Mouse (Mus musculus): ENCODE data around the gene Apol10b. TPM values are rescaled to one million over a fixed set of nuclear protein-coding genes. Genes with fewer than 3 reads are reported as not detected.

Gene Apol10b
- 4.4 TPM for polyA plus RNA-seq (2014; fragmentation: Illumina TruSeq; extraction: RNeasy Lipid Tissue Mini Kit (QIAGEN cat#74804))

DNA sequence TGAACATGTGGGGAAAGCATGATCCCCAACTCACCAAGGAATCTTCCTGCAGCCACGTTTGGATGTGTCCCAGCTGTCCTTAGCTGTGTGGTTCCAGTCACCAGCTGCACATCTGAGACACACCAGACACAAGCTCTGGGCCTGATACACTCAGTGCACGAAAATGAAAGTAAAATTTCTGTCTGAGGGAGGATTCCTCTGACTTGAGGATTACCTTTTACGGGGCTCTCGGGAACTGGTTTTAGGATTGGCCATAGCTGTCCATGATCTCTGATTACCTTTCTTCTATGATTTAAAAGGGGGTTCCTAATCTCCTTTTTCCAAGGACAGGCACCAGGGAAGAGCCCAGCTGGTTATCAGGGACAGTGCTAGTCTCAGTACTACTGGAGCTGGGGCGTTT lies at the start of gene Apol10b:
Gene Apol10b (minus strand): TSS at position 165 of the 400 bp plus-strand sequence.

DNA sequence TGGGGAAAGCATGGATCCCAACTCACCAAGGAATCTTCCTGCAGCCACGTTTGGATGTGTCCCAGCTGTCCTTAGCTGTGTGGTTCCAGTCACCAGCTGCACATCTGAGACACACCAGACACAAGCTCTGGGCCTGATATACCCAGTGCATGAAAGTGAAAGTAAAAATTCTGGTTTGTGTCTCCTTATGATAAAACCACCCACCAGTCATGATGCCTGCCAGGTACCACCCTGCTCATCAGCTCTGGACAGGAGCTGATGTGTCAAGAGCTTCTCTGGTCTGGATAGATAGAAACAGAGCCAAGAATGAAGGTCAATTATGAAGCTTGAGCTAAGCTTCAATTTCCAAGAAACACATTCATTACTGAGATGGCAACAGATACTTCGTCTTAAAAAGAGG lies 47.3 kb upstream of the Apol10b start, which contains the start of gene Apol11b:
Gene Apol11b (minus strand): TSS at position 111 of the 400 bp plus-strand sequence.

DNA sequence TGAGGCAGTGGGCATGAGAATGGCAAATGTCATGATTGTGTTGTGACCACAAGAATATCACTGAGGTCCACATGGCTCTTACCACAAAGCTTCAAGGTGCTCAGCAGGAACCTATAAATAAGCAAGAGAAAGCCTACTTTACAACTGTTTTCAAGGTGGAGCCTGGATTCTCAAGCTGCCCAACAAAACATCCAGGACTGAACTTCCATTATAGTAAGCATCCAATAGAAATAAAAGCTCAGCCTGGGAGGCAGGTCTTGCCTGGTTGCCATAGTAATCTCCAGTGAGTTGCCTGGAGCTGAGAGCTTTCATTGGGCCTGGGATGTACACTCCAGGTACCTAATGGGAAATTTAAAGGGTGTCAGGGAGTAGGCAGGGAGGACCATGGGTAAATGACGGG lies 3.0 kb upstream of the Apol10b start, which contains the start of gene Gm36245:
Gene Gm36245 (plus strand): TSS at position 301 of the 400 bp plus-strand sequence.

DNA sequence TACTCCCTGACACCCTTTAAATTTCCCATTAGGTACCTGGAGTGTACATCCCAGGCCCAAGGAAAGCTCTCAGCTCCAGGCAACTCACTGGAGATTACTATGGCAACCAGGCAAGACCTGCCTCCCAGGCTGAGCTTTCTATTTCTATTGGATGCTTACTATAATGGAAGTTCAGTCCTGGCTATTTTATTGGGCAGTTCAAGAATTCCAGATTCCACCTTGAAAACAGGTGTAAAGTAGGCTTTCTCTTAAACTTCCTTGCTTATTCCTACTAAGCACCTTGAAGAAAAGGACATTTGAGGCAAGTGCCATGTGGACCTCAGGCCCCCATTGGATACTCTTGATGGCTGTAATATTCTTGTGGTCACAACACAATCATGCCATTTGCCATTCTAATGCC lies 34.1 kb downstream of the Apol10b start, which contains the start of gene 1700025B11Rik:
Gene 1700025B11Rik (minus strand): TSS at position 101 of the 400 bp plus-strand sequence.

Other genes with a start within 250 kb of the Apol10b start
- 1.7 TPM for gene Apol7a, start 197.0 kb downstream of the Apol10b start, polyA plus RNA-seq (2014; fragmentation: Illumina TruSeq; extraction: RNeasy Lipid Tissue Mini Kit (QIAGEN cat#74804))
- gene Apol9a, start 185.0 kb downstream of the Apol10b start, polyA plus RNA-seq (2014; fragmentation: Illumina TruSeq; extraction: RNeasy Lipid Tissue Mini Kit (QIAGEN cat#74804)): 0.23 TPM
- gene Apol7b, start 148.6 kb downstream of the Apol10b start, polyA plus RNA-seq (2014; fragmentation: Illumina TruSeq; extraction: RNeasy Lipid Tissue Mini Kit (QIAGEN cat#74804)): not detected
- gene Apol10a, start 119.1 kb downstream of the Apol10b start, polyA plus RNA-seq (2014; fragmentation: Illumina TruSeq; extraction: RNeasy Lipid Tissue Mini Kit (QIAGEN cat#74804)): not detected
- not detected for gene Apol11a, start 87.9 kb downstream of the Apol10b start, polyA plus RNA-seq (2014; fragmentation: Illumina TruSeq; extraction: RNeasy Lipid Tissue Mini Kit (QIAGEN cat#74804))
- gene Apol7c, start 62.8 kb downstream of the Apol10b start, polyA plus RNA-seq (2014; fragmentation: Illumina TruSeq; extraction: RNeasy Lipid Tissue Mini Kit (QIAGEN cat#74804)): 0.43 TPM
- gene 1700025B11Rik, start 34.2 kb downstream of the Apol10b start, polyA plus RNA-seq (2014; fragmentation: Illumina TruSeq; extraction: RNeasy Lipid Tissue Mini Kit (QIAGEN cat#74804)): not detected
- gene Gm36245, start 3.1 kb upstream of the Apol10b start, polyA plus RNA-seq (2014; fragmentation: Illumina TruSeq; extraction: RNeasy Lipid Tissue Mini Kit (QIAGEN cat#74804)): not detected
- 0.23 TPM for gene Apol11b, start 47.2 kb upstream of the Apol10b start, polyA plus RNA-seq (2014; fragmentation: Illumina TruSeq; extraction: RNeasy Lipid Tissue Mini Kit (QIAGEN cat#74804))
- 3.9 TPM for gene Apol7e, start 102.7 kb upstream of the Apol10b start, polyA plus RNA-seq (2014; fragmentation: Illumina TruSeq; extraction: RNeasy Lipid Tissue Mini Kit (QIAGEN cat#74804))
- gene Apol9b, start 132.9 kb upstream of the Apol10b start, polyA plus RNA-seq (2014; fragmentation: Illumina TruSeq; extraction: RNeasy Lipid Tissue Mini Kit (QIAGEN cat#74804)): not detected
- gene Apol8, start 160.9 kb upstream of the Apol10b start, polyA plus RNA-seq (2014; fragmentation: Illumina TruSeq; extraction: RNeasy Lipid Tissue Mini Kit (QIAGEN cat#74804)): not detected
- 12.1 TPM for gene Myh9, start 246.1 kb upstream of the Apol10b start, polyA plus RNA-seq (2014; fragmentation: Illumina TruSeq; extraction: RNeasy Lipid Tissue Mini Kit (QIAGEN cat#74804))

Measured in ovary, adult 10 weeks (tissue).